Mouse (Mus musculus): ENCODE results near the gene B630019K06Rik. TPM values are rescaled to one million over a fixed set of nuclear protein-coding genes. Genes with fewer than 3 reads are reported as not detected.

Gene B630019K06Rik
- polyA plus RNA-seq (2014; fragmentation: Illumina TruSeq; extraction: RNeasy Lipid Tissue Mini Kit (QIAGEN cat#74804); ENCODE audit: low read depth, low replicate concordance) = 2.0 TPM

DNA sequence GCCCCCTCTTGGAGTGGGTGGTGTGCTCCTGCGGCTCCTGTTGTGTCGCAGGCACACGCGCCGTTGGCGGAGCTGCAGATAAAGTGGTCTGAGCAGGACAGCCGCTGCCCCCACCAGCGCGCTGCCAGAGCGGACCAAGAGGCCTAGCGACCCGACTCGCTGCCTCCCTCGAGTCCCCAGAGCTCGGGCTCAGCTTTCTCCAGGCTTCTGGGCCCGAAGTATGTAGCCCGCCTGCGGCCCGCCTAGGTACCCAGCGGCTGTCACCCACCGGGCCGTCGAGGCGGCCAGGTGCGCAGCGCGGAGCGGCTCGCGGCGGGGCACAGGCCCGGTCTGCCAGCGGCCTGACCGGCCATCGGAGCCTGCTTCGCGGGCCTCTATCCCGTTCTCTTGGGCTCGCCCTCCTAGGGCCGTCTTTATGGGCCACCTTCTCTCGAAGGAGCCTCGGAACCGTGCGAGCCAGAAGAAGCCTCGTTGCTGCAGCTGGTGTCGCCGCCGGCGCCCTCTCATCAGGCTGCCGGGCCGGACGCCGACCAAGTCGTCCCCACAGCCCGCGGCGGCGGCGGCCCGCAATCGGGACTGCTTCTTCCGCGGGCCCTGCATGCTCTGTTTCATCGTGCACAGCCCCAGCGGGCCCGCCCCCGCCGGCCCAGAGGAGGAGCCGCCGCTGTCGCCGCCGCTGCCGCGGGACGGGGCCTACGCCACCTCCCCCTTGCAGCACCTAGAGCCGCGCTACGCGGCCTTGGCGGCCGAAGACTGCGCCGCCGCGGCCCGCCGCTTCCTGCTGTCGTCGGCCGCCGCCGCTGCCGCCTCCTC, at the start of gene B630019K06Rik:
Gene B630019K06Rik, plus strand, starts transcription at position 40 of the 813 bp plus-strand sequence.

DNA sequence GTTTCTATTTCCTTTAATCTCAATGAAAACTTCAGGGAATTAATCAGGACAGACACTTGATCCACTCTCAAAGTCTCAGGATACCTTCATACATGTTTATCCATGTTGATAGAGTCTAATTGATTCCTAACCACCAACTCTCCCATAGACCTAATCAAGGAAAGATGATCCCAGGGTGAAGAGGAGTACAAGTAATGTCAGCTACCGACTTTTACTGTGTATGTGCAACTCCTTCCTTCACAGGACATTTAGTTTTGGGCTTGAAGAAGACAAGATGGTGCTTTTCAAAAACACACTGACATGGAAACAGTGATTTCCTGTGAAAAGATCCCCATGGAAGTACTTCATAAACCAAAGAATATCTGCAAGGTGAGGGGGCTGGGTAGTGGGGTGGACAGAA, 48.5 kb upstream of the B630019K06Rik start, which contains the start of gene Gm6592:
Gene Gm6592, plus strand, starts transcription at position 301 of the 400 bp plus-strand sequence.

DNA sequence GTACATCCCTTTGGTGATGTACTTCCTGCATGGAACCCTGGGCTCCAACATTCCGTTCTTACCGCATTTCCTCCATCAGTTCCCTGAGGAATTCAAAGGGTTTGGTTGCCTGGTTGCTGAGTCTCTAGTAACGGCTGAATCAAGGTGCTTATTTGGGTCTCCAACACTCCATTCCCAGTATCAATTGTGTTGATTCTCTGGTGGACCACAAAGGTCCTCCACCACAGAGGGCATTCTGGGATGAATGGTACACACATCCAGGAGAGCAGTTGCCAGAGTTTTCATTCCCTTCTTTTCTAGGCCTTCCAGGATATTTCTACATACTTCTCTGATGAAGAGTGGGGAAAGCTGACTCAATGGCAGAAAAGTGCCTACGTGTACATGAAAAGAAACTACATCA, 18.2 kb upstream of the B630019K06Rik start, which contains the start of gene Gm5751:
Gene Gm5751, plus strand, starts transcription at position 301 of the 400 bp plus-strand sequence.

Other genes with a start within 250 kb of the B630019K06Rik start
- not detected for gene Ssxb8, start 201.5 kb upstream of the B630019K06Rik start, polyA plus RNA-seq (2014; fragmentation: Illumina TruSeq; extraction: RNeasy Lipid Tissue Mini Kit (QIAGEN cat#74804); ENCODE audit: low read depth, low replicate concordance)
- not detected for gene Ssx9, start 143.9 kb upstream of the B630019K06Rik start, polyA plus RNA-seq (2014; fragmentation: Illumina TruSeq; extraction: RNeasy Lipid Tissue Mini Kit (QIAGEN cat#74804); ENCODE audit: low read depth, low replicate concordance)
- gene Ssxb5, start 88.7 kb upstream of the B630019K06Rik start, polyA plus RNA-seq (2014; fragmentation: Illumina TruSeq; extraction: RNeasy Lipid Tissue Mini Kit (QIAGEN cat#74804); ENCODE audit: low read depth, low replicate concordance) = not detected
- not detected for gene Gm6592, start 48.4 kb upstream of the B630019K06Rik start, polyA plus RNA-seq (2014; fragmentation: Illumina TruSeq; extraction: RNeasy Lipid Tissue Mini Kit (QIAGEN cat#74804); ENCODE audit: low read depth, low replicate concordance)
- not detected for gene Gm5751, start 18.1 kb upstream of the B630019K06Rik start, polyA plus RNA-seq (2014; fragmentation: Illumina TruSeq; extraction: RNeasy Lipid Tissue Mini Kit (QIAGEN cat#74804); ENCODE audit: low read depth, low replicate concordance)
- not detected for gene Fthl17b, start 70.6 kb downstream of the B630019K06Rik start, polyA plus RNA-seq (2014; fragmentation: Illumina TruSeq; extraction: RNeasy Lipid Tissue Mini Kit (QIAGEN cat#74804); ENCODE audit: low read depth, low replicate concordance)
- not detected for gene Fthl17c, start 84.2 kb downstream of the B630019K06Rik start, polyA plus RNA-seq (2014; fragmentation: Illumina TruSeq; extraction: RNeasy Lipid Tissue Mini Kit (QIAGEN cat#74804); ENCODE audit: low read depth, low replicate concordance)
- gene Fthl17d, start 94.4 kb downstream of the B630019K06Rik start, polyA plus RNA-seq (2014; fragmentation: Illumina TruSeq; extraction: RNeasy Lipid Tissue Mini Kit (QIAGEN cat#74804); ENCODE audit: low read depth, low replicate concordance) = not detected
- not detected for gene Fthl17e, start 141.1 kb downstream of the B630019K06Rik start, polyA plus RNA-seq (2014; fragmentation: Illumina TruSeq; extraction: RNeasy Lipid Tissue Mini Kit (QIAGEN cat#74804); ENCODE audit: low read depth, low replicate concordance)
- not detected for gene Fthl17f, start 170.6 kb downstream of the B630019K06Rik start, polyA plus RNA-seq (2014; fragmentation: Illumina TruSeq; extraction: RNeasy Lipid Tissue Mini Kit (QIAGEN cat#74804); ENCODE audit: low read depth, low replicate concordance)
- 0.22 TPM for gene 4930402K13Rik, start 212.2 kb downstream of the B630019K06Rik start, polyA plus RNA-seq (2014; fragmentation: Illumina TruSeq; extraction: RNeasy Lipid Tissue Mini Kit (QIAGEN cat#74804); ENCODE audit: low read depth, low replicate concordance)

All from adipose tissue, adult 10 weeks (tissue).